11 mouse cellular contexts compared by ENCODE assay signal in the genomic region with DNA sequence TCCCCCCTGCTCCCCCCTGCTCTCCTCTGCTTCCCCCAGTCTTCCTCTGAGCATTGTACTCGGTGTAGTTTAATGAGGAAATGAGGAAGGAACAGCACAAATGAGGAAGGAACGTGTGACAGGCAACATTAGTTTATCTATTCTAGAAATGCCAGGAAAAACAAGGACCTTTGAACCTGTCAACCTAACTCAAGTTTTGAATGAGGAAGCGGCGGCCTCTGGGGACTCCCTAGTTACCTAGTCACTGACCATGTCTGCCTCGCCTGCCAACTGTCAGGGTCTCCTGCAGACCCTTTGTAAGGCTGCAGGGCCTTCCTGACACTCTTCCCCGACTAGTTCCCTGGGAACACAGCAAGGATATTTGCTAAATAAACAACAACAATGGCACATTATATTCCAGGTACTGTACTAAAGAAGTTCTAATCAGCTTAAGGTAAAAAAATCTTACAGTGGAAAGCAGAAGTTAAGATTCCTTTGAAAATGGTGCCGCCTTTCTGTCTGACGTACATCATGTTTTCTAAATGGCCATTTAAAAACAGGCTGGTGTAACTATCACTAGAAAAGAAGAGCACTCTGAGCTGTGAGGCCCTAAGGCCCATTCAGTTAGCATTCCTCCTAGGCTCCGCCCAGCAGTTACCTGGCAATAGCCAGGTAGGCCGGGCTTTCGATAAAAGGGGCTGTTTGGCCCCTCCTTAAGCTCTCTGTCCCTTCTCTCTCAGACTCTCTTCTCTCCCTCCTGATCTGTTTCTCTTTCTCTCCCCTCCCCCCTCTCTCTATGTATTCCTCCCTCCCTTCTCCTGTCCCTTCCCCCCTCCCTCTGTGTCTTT. TPM values are rescaled to one million over a fixed set of nuclear protein-coding genes. Genes with fewer than 3 reads are reported as not detected.
DNase-seq lines count a peak whose midpoint lies in the region; ATAC-seq lines count a peak whose summit lies in the region.
"Had no signal": no experiment of that assay in that cellular context is flagged by ENCODE, and none has a peak within 500 bp of the region (broad histone marks: within the 10 kb centered on the region; RNA-seq: fewer than 3 reads in every experiment).

No protein-coding gene starts in this region.

- no peaks in the 10 kb centered on the region for H3K9me3 ChIP-seq in midbrain, embryonic 14.5 days (ENCODE audit: control insufficient read depth, low read length)
- H3K9me3 ChIP-seq in midbrain, embryonic 15.5 days = no peaks in the 10 kb centered on the region
- H3K9me3 ChIP-seq in intestine, embryonic 16.5 days (ENCODE audit: control insufficient read depth, low read length) = no peaks in the 10 kb centered on the region
- H3K9me3 ChIP-seq in liver, embryonic 13.5 days (replicated peaks) = no peaks in the 10 kb centered on the region
- H3K9me3 ChIP-seq: megakaryocyte, embryonic 14.5 days had no signal

- H3K27me3 ChIP-seq in midbrain, embryonic 14.5 days (ENCODE audit: control insufficient read depth, insufficient read depth, low read length) = no peaks in the 10 kb centered on the region
- no peaks in the 10 kb centered on the region for H3K27me3 ChIP-seq in midbrain, embryonic 15.5 days (replicated peaks)
- H3K27me3 ChIP-seq in intestine, embryonic 16.5 days (replicated peaks; ENCODE audit: control insufficient read depth, insufficient read depth, low read length) = no peaks in the 10 kb centered on the region
- no peaks in the 10 kb centered on the region for H3K27me3 ChIP-seq in liver, embryonic 13.5 days
- H3K27me3 ChIP-seq: megakaryocyte, embryonic 14.5 days had no signal

- H3K9ac ChIP-seq in midbrain, embryonic 14.5 days (replicated peaks; ENCODE audit: low read length) = no peak overlapping the region
- H3K9ac ChIP-seq in midbrain, embryonic 15.5 days = no peak overlapping the region
- H3K9ac ChIP-seq in intestine, embryonic 16.5 days (ENCODE audit: low read depth, low read length) = peak overlapping the region; percentile 37; the same call in 1 of the 2 replicates
- H3K9ac ChIP-seq in liver, embryonic 13.5 days = no peak overlapping the region

- DNase-seq in midbrain, embryonic 14.5 days = peak; percentile 33
- DNase-seq in liver, embryonic 13.5 days = no peak
- DNase-seq in yolk sac, embryonic 10.5 days (ENCODE audit: low spot score) = peak; percentile 74
- DNase-seq in cerebellum, postnatal 36 days = no peak
- no peak for DNase-seq in cerebellum, postnatal 4 days (ENCODE audit: low spot score in 2 of 2)
- no peak for DNase-seq in layer of hippocampus, adult 9-10 months (ENCODE audit: low spot score)
- DNase-seq: thymus, postnatal 25 days had no signal

- no peak overlapping the region for H3K4me2 ChIP-seq in midbrain, embryonic 14.5 days (ENCODE audit: low read length)
- H3K4me2 ChIP-seq in midbrain, embryonic 15.5 days = no peak overlapping the region
- peak overlapping the region; percentile 39 for H3K4me2 ChIP-seq in intestine, embryonic 16.5 days (ENCODE audit: low read depth, low read length)
- no peak overlapping the region for H3K4me2 ChIP-seq in liver, embryonic 13.5 days

- 0 out of 2 replicates have a peak overlapping the region, but pooled peaks have one; percentile 20 for H3K27ac ChIP-seq in midbrain, embryonic 14.5 days (replicated peaks; ENCODE audit: low read depth, low read length)
- no peak overlapping the region for H3K27ac ChIP-seq in midbrain, embryonic 15.5 days
- peak overlapping the region; percentile 87 for H3K27ac ChIP-seq in intestine, embryonic 16.5 days (ENCODE audit: low read length)
- peak overlapping the region; percentile 67 for H3K27ac ChIP-seq in liver, embryonic 13.5 days

- ATAC-seq in midbrain, embryonic 14.5 days (ENCODE audit: low FRiP score, low TSS enrichment) = no peak
- ATAC-seq in midbrain, embryonic 15.5 days (replicated peaks) = no peak
- ATAC-seq in intestine, embryonic 16.5 days = peak; percentile 85
- ATAC-seq in liver, embryonic 13.5 days (ENCODE audit: low read depth) = no peak
- ATAC-seq: forebrain, embryonic 14.5 days had no signal

- no peak overlapping the region for H3K4me3 ChIP-seq in midbrain, embryonic 14.5 days (replicated peaks; ENCODE audit: low read depth, low read length)
- H3K4me3 ChIP-seq in midbrain, embryonic 15.5 days = no peak overlapping the region
- H3K4me3 ChIP-seq in intestine, embryonic 16.5 days (ENCODE audit: low read length) = no peak overlapping the region
- H3K4me3 ChIP-seq in liver, embryonic 13.5 days (replicated peaks) = no peak overlapping the region
- H3K4me3 ChIP-seq: megakaryocyte, embryonic 14.5 days had no signal

- 0 out of 2 replicates have a peak, but pooled peaks cover 5% of the 10 kb centered on the region for H3K4me1 ChIP-seq in midbrain, embryonic 14.5 days (ENCODE audit: control insufficient read depth, insufficient read depth, low read length)
- H3K4me1 ChIP-seq in midbrain, embryonic 15.5 days = peaks cover 23% of the 10 kb centered on the region
- peaks cover 39% of the 10 kb centered on the region for H3K4me1 ChIP-seq in intestine, embryonic 16.5 days (ENCODE audit: control insufficient read depth, insufficient read depth, low read length)
- H3K4me1 ChIP-seq in liver, embryonic 13.5 days (replicated peaks) = peaks cover 41% of the 10 kb centered on the region

- H3K36me3 ChIP-seq in midbrain, embryonic 14.5 days (ENCODE audit: control insufficient read depth, insufficient read depth, low read length) = peaks cover 11% of the 10 kb centered on the region
- H3K36me3 ChIP-seq in midbrain, embryonic 15.5 days (replicated peaks) = no peaks in the 10 kb centered on the region
- peaks cover 8% of the 10 kb centered on the region for H3K36me3 ChIP-seq in intestine, embryonic 16.5 days (ENCODE audit: control insufficient read depth, insufficient read depth, low read length)
- peaks cover 21% of the 10 kb centered on the region for H3K36me3 ChIP-seq in liver, embryonic 13.5 days

- 25% methylated on average over 11 of the region's 11 CpGs for WGBS in midbrain, embryonic 14.5 days
- 27% methylated on average over 11 of the region's 11 CpGs for WGBS in midbrain, embryonic 15.5 days
- WGBS in intestine, embryonic 16.5 days = 30% methylated on average over 11 of the region's 11 CpGs
- 29% methylated on average over 11 of the region's 11 CpGs for WGBS in liver, embryonic 13.5 days (ENCODE audit: insufficient replicate concordance)

RNA-seq across cellular contexts. Expression of a gene that starts 39.0 kb away (rescaled TPM):
- 16.6 and 21.0 TPM in 2 replicates for polyA plus RNA-seq in midbrain, embryonic 14.5 days (2014; fragmentation: Nextera tagmentation; extraction: Ambion mirVana)
- 16.8 and 18.2 TPM in 2 replicates for polyA plus RNA-seq in midbrain, embryonic 15.5 days (2015; fragmentation: Nextera tagmentation; extraction: Ambion mirVana)
- 17.4 and 18.3 TPM in 2 replicates for polyA plus RNA-seq in intestine, embryonic 16.5 days (2015; fragmentation: Nextera tagmentation; extraction: Ambion mirVana)
- polyA plus RNA-seq in liver, embryonic 13.5 days (2015; fragmentation: Nextera tagmentation; extraction: Ambion mirVana) = 8.9 and 9.0 TPM in 2 replicates

Comparison
In these comparisons a context has a peak if more than half of its experiments do, and no peak if none do; other contexts are left out.
1. DNase-seq: peak in midbrain, embryonic 14.5 days (single experiment) and yolk sac, embryonic 10.5 days (single experiment); none in liver, embryonic 13.5 days (single experiment), cerebellum, postnatal 36 days (0 of 2), cerebellum, postnatal 4 days (0 of 2) and layer of hippocampus, adult 9-10 months (single experiment).